Mouse (Mus musculus): Measurements from ENCODE around the gene Myo9a. TPM values are rescaled to one million over a fixed set of nuclear protein-coding genes. Genes with fewer than 3 reads are reported as not detected.
"Not testable (repeated sequence)": the region's sequence is repeated elsewhere in the genome, so short reads cannot be mapped to it uniquely, and the experiment has no call there.

Myo9a gene
- polyA plus RNA-seq, 1 experiment from 2014 or later: 14.5 TPM

- H3K27me3 ChIP-seq (ENCODE audit: insufficient read depth, low read length): no peaks in the 10 kb centered on the region
- 85% methylated on average over 3 of the region's 3 CpGs for WGBS
- TF ChIP-seq CTCF (IDR thresholded peaks at IDR 0.05; ENCODE audit: low read depth): no peak
- ATAC-seq (replicated peaks; ENCODE audit: low FRiP score, low read depth) (no peak), DNase-seq (ENCODE audit: low spot score) (no peak)
- H3K9me3 ChIP-seq (replicated peaks; ENCODE audit: low read length): no peaks in the 10 kb centered on the region
- no peak overlapping the region for H3K4me2 ChIP-seq (ENCODE audit: low read length)
- no peak overlapping the region for H3K9ac ChIP-seq (ENCODE audit: low read depth, low read length)
- H3K4me3 ChIP-seq (replicated peaks; ENCODE audit: low read depth, low read length): no peak overlapping the region
- H3K36me3 ChIP-seq (ENCODE audit: insufficient read depth, low read length): peaks cover 5% of the 10 kb centered on the region
- H3K4me1 ChIP-seq (replicated peaks; ENCODE audit: insufficient read depth, low read length): no peaks in the 10 kb centered on the region
- no peak overlapping the region for H3K27ac ChIP-seq
Measured at GRCm38 (mm10) chr9:59930248-59930647, 179.6 kb downstream of the Myo9a start.

DNA sequence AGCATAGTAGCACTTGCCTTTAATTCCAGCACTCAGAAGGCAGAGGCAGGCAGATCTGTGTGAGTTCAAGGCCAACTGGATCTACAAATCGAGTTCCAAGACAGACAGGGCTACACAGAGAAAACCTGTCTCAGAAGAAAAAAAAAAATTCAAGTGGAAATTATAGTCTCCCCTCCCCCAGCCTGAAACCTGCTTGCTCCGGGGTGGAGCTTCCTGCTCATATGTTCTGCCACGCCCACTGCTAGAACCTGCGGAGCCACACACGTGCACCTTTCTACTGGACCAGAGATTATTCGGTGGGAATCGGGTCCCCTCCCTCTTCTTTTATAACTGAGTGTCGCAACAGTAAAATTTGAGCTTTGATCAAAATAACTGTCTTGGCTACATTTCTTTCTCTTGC is 185.2 kb downstream of the Myo9a start:
- ATAC-seq (replicated peaks; ENCODE audit: low FRiP score, low read depth); H3K4me1 ChIP-seq (replicated peaks; ENCODE audit: insufficient read depth, low read length); H3K9ac ChIP-seq (ENCODE audit: low read depth, low read length); DNase-seq (ENCODE audit: low spot score); H3K4me2 ChIP-seq (ENCODE audit: low read length); H3K4me3 ChIP-seq (replicated peaks; ENCODE audit: low read depth, low read length); H3K36me3 ChIP-seq (ENCODE audit: insufficient read depth, low read length); H3K27ac ChIP-seq; H3K27me3 ChIP-seq (ENCODE audit: insufficient read depth, low read length); H3K9me3 ChIP-seq (replicated peaks; ENCODE audit: low read length): not testable (repeated sequence)
- WGBS: 84% methylated on average over 8 of the region's 8 CpGs

GRCm38 (mm10) chr9:59938529-59938928 is 187.8 kb downstream of the Myo9a start:
- Histone ChIP-seq H3K4me1 (replicated peaks; ENCODE audit: insufficient read depth, low read length) (no peaks in the 10 kb centered on the region), H3K27me3 (ENCODE audit: insufficient read depth, low read length) (no peaks in the 10 kb centered on the region), H3K4me2 (ENCODE audit: low read length) (no peak overlapping the region), H3K9ac (ENCODE audit: low read depth, low read length) (no peak overlapping the region), H3K36me3 (ENCODE audit: insufficient read depth, low read length) (no peaks in the 10 kb centered on the region), H3K4me3 (replicated peaks; ENCODE audit: low read depth, low read length) (no peak overlapping the region), H3K9me3 (replicated peaks; ENCODE audit: low read length) (no peaks in the 10 kb centered on the region), H3K27ac (no peak overlapping the region)
- 73% methylated on average over 8 of the region's 8 CpGs for WGBS
- DNase-seq (ENCODE audit: low spot score) (no peak), ATAC-seq (replicated peaks; ENCODE audit: low FRiP score, low read depth) (no peak)
- no peak for TF ChIP-seq CTCF (IDR thresholded peaks at IDR 0.05; ENCODE audit: low read depth)

DNA sequence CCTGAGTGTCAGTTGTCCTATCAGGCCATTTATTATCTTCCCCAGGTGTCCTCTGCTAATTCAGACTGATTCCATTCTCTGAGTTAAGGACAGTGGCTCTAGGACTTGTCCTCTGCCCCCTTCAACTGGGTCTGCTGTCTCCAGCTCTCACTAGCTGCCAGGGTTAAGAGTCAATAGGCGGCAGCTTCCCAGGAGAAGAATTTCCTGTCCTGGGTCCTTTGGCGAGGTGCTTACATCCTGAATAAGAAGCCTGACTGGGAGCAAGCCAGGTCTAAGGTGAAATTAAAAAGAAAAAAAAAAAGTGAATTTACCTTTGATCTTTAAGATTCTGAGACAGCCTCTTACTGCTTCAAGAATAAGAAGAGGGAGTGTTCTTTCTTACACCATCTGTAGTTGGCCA is 189.0 kb downstream of the Myo9a start:
- no peak overlapping the region for H3K27ac ChIP-seq
- WGBS: 51% methylated on average over 2 of the region's 2 CpGs
- no peak for DNase-seq (ENCODE audit: low spot score)
- H3K9me3 ChIP-seq (replicated peaks; ENCODE audit: low read length): no peaks in the 10 kb centered on the region
- no peak for ATAC-seq (replicated peaks; ENCODE audit: low FRiP score, low read depth)
- no peaks in the 10 kb centered on the region for H3K36me3 ChIP-seq (ENCODE audit: insufficient read depth, low read length)
- H3K27me3 ChIP-seq (ENCODE audit: insufficient read depth, low read length): no peaks in the 10 kb centered on the region
- no peak for TF ChIP-seq CTCF (IDR thresholded peaks at IDR 0.05; ENCODE audit: low read depth)
- H3K4me2 ChIP-seq (ENCODE audit: low read length): no peak overlapping the region
- no peak overlapping the region for H3K9ac ChIP-seq (ENCODE audit: low read depth, low read length)
- H3K4me1 ChIP-seq (replicated peaks; ENCODE audit: insufficient read depth, low read length): no peaks in the 10 kb centered on the region
- no peak overlapping the region for H3K4me3 ChIP-seq (replicated peaks; ENCODE audit: low read depth, low read length)

- Histone ChIP-seq H3K4me2 (ENCODE audit: low read length) (no peak overlapping the region), H3K9ac (ENCODE audit: low read depth, low read length) (no peak overlapping the region), H3K4me3 (replicated peaks; ENCODE audit: low read depth, low read length) (no peak overlapping the region), H3K4me1 (replicated peaks; ENCODE audit: insufficient read depth, low read length) (no peaks in the 10 kb centered on the region), H3K36me3 (ENCODE audit: insufficient read depth, low read length) (no peaks in the 10 kb centered on the region), H3K27me3 (ENCODE audit: insufficient read depth, low read length) (no peaks in the 10 kb centered on the region), H3K9me3 (replicated peaks; ENCODE audit: low read length) (no peaks in the 10 kb centered on the region), H3K27ac (no peak overlapping the region)
- WGBS: 66% methylated on average over 12 of the region's 12 CpGs
- TF ChIP-seq CTCF (IDR thresholded peaks at IDR 0.05; ENCODE audit: low read depth): no peak
- DNase-seq (ENCODE audit: low spot score) (no peak), ATAC-seq (replicated peaks; ENCODE audit: low FRiP score, low read depth) (no peak)
Measured at GRCm38 (mm10) chr9:59940913-59941884, 190.5 kb downstream of the Myo9a start.

- no peak overlapping the region for H3K9ac ChIP-seq (ENCODE audit: low read depth, low read length)
- no peaks in the 10 kb centered on the region for H3K36me3 ChIP-seq (ENCODE audit: insufficient read depth, low read length)
- H3K27me3 ChIP-seq (ENCODE audit: insufficient read depth, low read length): no peaks in the 10 kb centered on the region
- no peaks in the 10 kb centered on the region for H3K9me3 ChIP-seq (replicated peaks; ENCODE audit: low read length)
- peak; percentile 21 for DNase-seq (ENCODE audit: low spot score)
- no peaks in the 10 kb centered on the region for H3K4me1 ChIP-seq (replicated peaks; ENCODE audit: insufficient read depth, low read length)
- no peak for TF ChIP-seq CTCF (IDR thresholded peaks at IDR 0.05; ENCODE audit: low read depth)
- WGBS: 41% methylated on average over 9 of the region's 9 CpGs
- H3K4me3 ChIP-seq (replicated peaks; ENCODE audit: low read depth, low read length): no peak overlapping the region
- H3K4me2 ChIP-seq (ENCODE audit: low read length): no peak overlapping the region
- H3K27ac ChIP-seq: no peak overlapping the region
- no peak for ATAC-seq (replicated peaks; ENCODE audit: low FRiP score, low read depth)
Measured at GRCm38 (mm10) chr9:59941885-59942350, 191.2 kb downstream of the Myo9a start.
